Mouse (Mus musculus) bone marrow macrophage, adult 2 months (primary cell): Measurements from ENCODE around the gene Plin3.

Source experiments
- CTCF ChIP-seq: IDR thresholded peaks from 2 replicates; pipeline ENCODE4 v1.5.1; 2012; ENCODE audit warnings: low read depth, mild to moderate bottlenecking, low read length, moderate library complexity
- POLR2A ChIP-seq: IDR thresholded peaks from 2 replicates; pipeline ENCODE4 v1.6.1; 2012; ENCODE audit warnings: mild to moderate bottlenecking, low read depth, low read length, borderline replicate concordance

GRCm38 (mm10) chr17:56256239-56256881 is 36.3 kb downstream of the Plin3 start, which contains the start of gene Fem1a:
- TF ChIP-seq POLR2A (no peak), CTCF (no peak)
